Mouse (Mus musculus): Measurements from ENCODE around the gene Lats2. TPM values are rescaled to one million over a fixed set of nuclear protein-coding genes. Genes with fewer than 3 reads are reported as not detected.

Lats2 gene
- polyA plus RNA-seq, 1 experiment: 35.2 TPM

DNA sequence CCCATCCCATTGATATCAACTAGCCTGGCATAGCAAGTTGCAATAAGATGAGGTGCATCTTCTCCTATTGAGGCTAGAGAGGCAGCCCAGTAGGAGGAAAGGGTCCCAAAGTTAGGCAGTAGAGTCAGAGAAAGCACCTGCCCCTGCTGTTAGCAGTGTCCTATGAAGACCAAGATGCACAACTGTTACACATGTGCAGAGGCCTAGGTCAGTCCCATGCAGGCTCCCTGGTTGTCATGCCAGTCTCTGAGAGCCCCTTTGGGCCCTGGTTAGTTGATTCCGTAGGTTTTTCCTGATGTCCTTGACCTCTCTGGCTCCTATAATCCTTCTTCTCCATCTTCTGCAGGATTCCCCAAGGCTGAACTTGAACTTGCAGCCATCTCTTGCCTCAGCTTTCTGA lies 78.7 kb downstream of the Lats2 start:
- Histone ChIP-seq H3K27ac (ENCODE audit: insufficient read depth, low read length) (no peak overlapping the region), H3K4me3 (ENCODE audit: extremely low read depth, insufficient read depth, insufficient read length) (no peak overlapping the region), H3K27me3 (ENCODE audit: control insufficient read depth, insufficient read depth, low read length) (no peaks in the 10 kb centered on the region), H3K36me3 (ENCODE audit: control insufficient read depth, insufficient read depth, low read length) (no peaks in the 10 kb centered on the region), H3K4me1 (ENCODE audit: control insufficient read depth, insufficient read depth, insufficient read length) (no peaks in the 10 kb centered on the region)
- 64% methylated on average over 1 of the region's 1 CpGs for WGBS
- DNase-seq (ENCODE audit: low read depth in 1 of 2, low spot score in 2 of 2): no peak
- TF ChIP-seq CTCF (IDR thresholded peaks at IDR 0.05; ENCODE audit: extremely low read depth, insufficient read depth, insufficient read length, insufficient replicate concordance) (no peak), POLR2A (IDR thresholded peaks at IDR 0.05; ENCODE audit: low read depth, low read length) (no peak)

DNA sequence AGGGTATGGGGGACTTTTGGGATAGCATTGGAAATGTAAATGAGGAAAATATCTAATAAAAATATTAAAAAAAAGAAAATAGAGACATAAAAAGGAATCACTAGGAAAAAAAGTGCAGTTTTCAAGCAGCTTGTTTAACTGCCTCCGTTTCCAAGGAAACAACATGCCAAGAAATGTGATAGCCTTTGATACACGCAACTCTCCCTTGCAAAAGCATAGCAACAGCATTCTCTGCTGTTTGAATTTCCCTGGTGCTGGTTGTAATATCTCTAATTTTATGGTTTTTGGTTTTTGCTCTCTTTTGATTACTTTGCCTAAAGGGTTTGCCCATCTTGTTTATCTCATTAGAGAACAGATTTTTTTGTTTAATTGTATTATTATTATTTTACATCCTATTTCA lies 82.7 kb downstream of the Lats2 start:
- Histone ChIP-seq H3K36me3 (ENCODE audit: control insufficient read depth, insufficient read depth, low read length) (no peaks in the 10 kb centered on the region), H3K4me1 (ENCODE audit: control insufficient read depth, insufficient read depth, insufficient read length) (no peaks in the 10 kb centered on the region), H3K27ac (ENCODE audit: insufficient read depth, low read length) (no peak overlapping the region), H3K4me3 (ENCODE audit: extremely low read depth, insufficient read depth, insufficient read length) (no peak overlapping the region), H3K27me3 (ENCODE audit: control insufficient read depth, insufficient read depth, low read length) (no peaks in the 10 kb centered on the region)
- TF ChIP-seq POLR2A (IDR thresholded peaks at IDR 0.05; ENCODE audit: low read depth, low read length) (no peak), CTCF (IDR thresholded peaks at IDR 0.05; ENCODE audit: extremely low read depth, insufficient read depth, insufficient read length, insufficient replicate concordance) (no peak)
- DNase-seq (ENCODE audit: low read depth in 1 of 2, low spot score in 2 of 2): no peak
- 80% methylated on average over 2 of the region's 2 CpGs for WGBS

DNA sequence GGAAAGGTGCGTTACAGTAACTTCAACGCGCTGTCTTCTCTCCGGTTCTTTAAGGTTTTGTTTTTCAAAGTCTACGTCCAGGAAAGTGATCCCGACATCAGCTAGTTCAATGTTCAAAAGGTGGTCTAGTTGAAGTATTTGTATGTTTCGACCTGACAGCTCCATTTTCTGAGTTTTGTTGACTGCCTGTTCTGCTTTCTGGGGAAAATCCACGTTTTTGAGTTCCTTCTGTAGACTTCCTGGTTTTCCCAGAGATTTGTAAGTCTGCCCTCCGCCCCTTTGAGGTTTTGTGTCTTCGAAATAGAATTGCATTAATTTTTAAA lies 92.6 kb downstream of the Lats2 start:
- no peak for TF ChIP-seq POLR2A (IDR thresholded peaks at IDR 0.05; ENCODE audit: low read depth, low read length)
- no peak for TF ChIP-seq CTCF (IDR thresholded peaks at IDR 0.05; ENCODE audit: extremely low read depth, insufficient read depth, insufficient read length, insufficient replicate concordance)
- no peaks in the 10 kb centered on the region; the same call in none of the 2 replicates for H3K4me1 ChIP-seq (ENCODE audit: control insufficient read depth, insufficient read depth, insufficient read length)
- H3K27ac ChIP-seq (ENCODE audit: insufficient read depth, low read length): peak overlapping the region; percentile 82; the same call in 1 of the 2 replicates
- peak overlapping the region; percentile 87 for H3K4me3 ChIP-seq (ENCODE audit: extremely low read depth, insufficient read depth, insufficient read length)
- WGBS: under 1% methylated on average over 10 of the region's 10 CpGs
- H3K36me3 ChIP-seq (ENCODE audit: control insufficient read depth, insufficient read depth, low read length): no peaks in the 10 kb centered on the region
- no peak for DNase-seq (ENCODE audit: low read depth in 1 of 2, low spot score in 2 of 2)
- no peaks in the 10 kb centered on the region for H3K27me3 ChIP-seq (ENCODE audit: control insufficient read depth, insufficient read depth, low read length)

DNA sequence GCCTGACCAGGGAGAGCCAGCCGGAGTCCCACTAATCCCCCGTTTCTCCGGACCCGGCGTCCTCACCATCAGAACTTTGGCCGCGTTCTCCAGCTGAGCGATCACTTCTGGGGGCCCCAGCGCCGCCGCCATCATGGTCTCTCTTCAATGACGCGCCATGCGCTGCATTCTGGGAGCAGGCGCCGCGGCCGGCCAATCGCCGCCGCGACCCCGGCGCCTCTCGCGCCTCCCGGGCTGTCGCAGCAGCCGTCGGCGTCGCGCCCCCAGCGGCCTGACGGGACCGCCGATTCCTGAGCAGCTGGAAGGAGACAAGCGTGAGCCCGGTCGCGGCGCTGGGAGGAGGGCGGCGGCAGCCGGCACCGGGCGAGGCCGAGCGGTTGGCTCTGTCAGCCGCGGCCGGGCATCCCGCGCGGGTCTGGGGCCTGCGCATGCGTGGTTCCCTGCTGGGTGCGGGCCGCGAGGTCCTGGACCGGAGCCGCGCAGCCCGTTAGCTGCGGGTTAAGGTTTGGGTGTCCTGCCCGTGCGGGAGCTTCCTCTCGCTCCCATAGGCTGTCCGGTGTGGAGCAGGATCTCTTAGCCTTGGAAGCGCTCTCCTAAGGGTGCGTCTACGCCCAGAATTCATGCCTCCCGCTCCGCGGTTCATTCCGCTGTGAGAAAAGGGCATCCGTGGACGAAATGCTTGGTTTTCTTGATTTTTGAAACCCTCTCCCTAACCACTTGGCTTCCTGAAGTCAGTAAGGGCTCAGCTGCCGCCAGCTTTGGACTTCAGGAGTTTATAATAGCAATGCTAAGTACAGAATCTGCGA lies 93.2 kb downstream of the Lats2 start, which contains the start of gene Xpo4:
TSS of gene Xpo4 (minus strand) at position 609 of the 806 bp plus-strand sequence.
- Histone ChIP-seq H3K4me3 (ENCODE audit: extremely low read depth, insufficient read depth, insufficient read length) (peak within 1 kb of the TSS; percentile 87), H3K27me3 (ENCODE audit: control insufficient read depth, insufficient read depth, low read length) (no peaks in the 10 kb centered on the region), H3K4me1 (ENCODE audit: control insufficient read depth, insufficient read depth, insufficient read length) (no peaks in the 10 kb centered on the region; the same call in none of the 2 replicates), H3K27ac (ENCODE audit: insufficient read depth, low read length) (peak within 1 kb of the TSS; percentile 82), H3K36me3 (ENCODE audit: control insufficient read depth, insufficient read depth, low read length) (no peaks in the 10 kb centered on the region)
- DNase-seq (ENCODE audit: low read depth in 1 of 2, low spot score in 2 of 2): peak; percentile 54 to 75
- TF ChIP-seq POLR2A (IDR thresholded peaks at IDR 0.05; ENCODE audit: low read depth, low read length) (peak; percentile 56), CTCF (IDR thresholded peaks at IDR 0.05; ENCODE audit: extremely low read depth, insufficient read depth, insufficient read length, insufficient replicate concordance) (peak; percentile 3; the same call in 1 of the 2 replicates)
- under 1% methylated on average over 73 of the region's 80 CpGs for WGBS

DNA sequence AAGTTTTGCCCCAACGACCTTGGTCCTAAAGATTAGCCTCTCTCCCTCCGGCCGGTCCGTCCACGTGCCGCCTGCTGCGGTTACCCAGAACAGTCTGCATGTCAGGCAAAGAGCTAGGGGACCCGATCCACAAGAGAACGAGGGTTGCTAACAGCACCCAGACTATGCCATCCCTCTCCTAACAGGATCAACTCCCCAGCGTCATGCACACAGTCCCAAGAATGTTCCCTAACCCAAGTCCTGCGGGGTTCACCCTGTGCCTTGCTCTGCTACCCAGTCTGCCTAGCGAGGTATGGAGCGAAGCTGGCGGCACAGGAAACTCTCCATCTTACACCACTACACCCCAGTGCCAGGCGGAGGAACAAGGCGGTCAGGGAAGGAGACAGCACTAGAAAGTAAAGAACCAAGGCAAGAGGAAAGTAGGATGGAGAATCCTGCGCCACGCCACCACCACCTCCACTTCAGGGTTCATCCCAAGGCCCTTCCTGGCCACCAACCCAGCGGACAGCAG lies 93.8 kb downstream of the Lats2 start:
- WGBS: under 1% methylated on average over 19 of the region's 19 CpGs
- Histone ChIP-seq H3K4me3 (ENCODE audit: extremely low read depth, insufficient read depth, insufficient read length) (peak overlapping the region; percentile 87), H3K36me3 (ENCODE audit: control insufficient read depth, insufficient read depth, low read length) (no peaks in the 10 kb centered on the region), H3K27me3 (ENCODE audit: control insufficient read depth, insufficient read depth, low read length) (no peaks in the 10 kb centered on the region), H3K4me1 (ENCODE audit: control insufficient read depth, insufficient read depth, insufficient read length) (no peaks in the 10 kb centered on the region; the same call in none of the 2 replicates), H3K27ac (ENCODE audit: insufficient read depth, low read length) (peak overlapping the region; percentile 82)
- no peak for DNase-seq (ENCODE audit: low read depth in 1 of 2, low spot score in 2 of 2)
- TF ChIP-seq CTCF (IDR thresholded peaks at IDR 0.05; ENCODE audit: extremely low read depth, insufficient read depth, insufficient read length, insufficient replicate concordance): no peak

DNA sequence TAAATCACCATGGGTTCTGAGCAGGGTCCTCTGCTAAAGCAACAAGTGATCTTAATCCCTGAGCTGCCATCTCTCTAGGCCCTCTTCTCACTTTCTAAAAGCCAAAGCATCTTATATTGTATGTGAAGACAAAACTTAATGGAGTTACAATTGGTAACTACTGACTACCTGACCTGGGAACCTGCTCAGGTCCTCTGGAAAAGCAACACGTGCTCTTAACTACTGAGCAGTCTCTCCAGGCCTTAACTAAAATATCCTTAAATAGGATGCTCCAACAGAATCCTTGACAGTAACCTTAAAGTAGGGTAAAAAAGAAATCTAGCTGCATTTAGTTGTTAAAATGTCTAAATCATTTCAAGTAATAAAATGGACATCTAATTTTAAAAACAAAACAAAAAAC lies 94.6 kb downstream of the Lats2 start:
- TF ChIP-seq CTCF (IDR thresholded peaks at IDR 0.05; ENCODE audit: extremely low read depth, insufficient read depth, insufficient read length, insufficient replicate concordance): no peak
- no peak for TF ChIP-seq POLR2A (IDR thresholded peaks at IDR 0.05; ENCODE audit: low read depth, low read length)
- Histone ChIP-seq H3K27me3 (ENCODE audit: control insufficient read depth, insufficient read depth, low read length) (no peaks in the 10 kb centered on the region), H3K27ac (ENCODE audit: insufficient read depth, low read length) (no peak overlapping the region), H3K4me1 (ENCODE audit: control insufficient read depth, insufficient read depth, insufficient read length) (no peaks in the 10 kb centered on the region; the same call in none of the 2 replicates), H3K4me3 (ENCODE audit: extremely low read depth, insufficient read depth, insufficient read length) (no peak overlapping the region), H3K36me3 (ENCODE audit: control insufficient read depth, insufficient read depth, low read length) (no peaks in the 10 kb centered on the region)
- WGBS: 29% methylated on average over 1 of the region's 1 CpGs
- DNase-seq (ENCODE audit: low read depth in 1 of 2, low spot score in 2 of 2): no peak

DNA sequence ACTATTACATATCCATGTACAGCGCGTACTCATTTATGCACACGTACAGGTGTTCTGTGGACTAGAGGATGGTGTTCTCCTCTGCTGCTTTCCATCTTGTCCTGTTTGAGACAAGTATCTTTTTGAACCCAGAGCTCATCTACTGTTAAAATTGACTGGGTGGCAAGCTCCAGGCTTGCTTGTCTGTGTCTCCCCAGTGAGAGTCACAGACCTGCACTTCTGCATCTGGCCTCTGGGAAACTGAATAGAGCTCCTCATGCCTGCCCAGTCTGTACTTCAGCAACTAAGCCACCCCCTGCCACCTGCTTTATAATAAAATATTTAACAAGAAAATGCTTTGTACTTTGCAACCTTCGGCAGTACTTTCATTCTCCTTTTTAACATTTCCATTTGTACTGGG lies 99.9 kb downstream of the Lats2 start:
- no peaks in the 10 kb centered on the region for H3K36me3 ChIP-seq (ENCODE audit: control insufficient read depth, insufficient read depth, low read length)
- H3K4me1 ChIP-seq (ENCODE audit: control insufficient read depth, insufficient read depth, insufficient read length): no peaks in the 10 kb centered on the region
- H3K4me3 ChIP-seq (ENCODE audit: extremely low read depth, insufficient read depth, insufficient read length): no peak overlapping the region
- H3K27ac ChIP-seq (ENCODE audit: insufficient read depth, low read length): no peak overlapping the region
- no peak for TF ChIP-seq CTCF (IDR thresholded peaks at IDR 0.05; ENCODE audit: extremely low read depth, insufficient read depth, insufficient read length, insufficient replicate concordance)
- DNase-seq (ENCODE audit: low read depth in 1 of 2, low spot score in 2 of 2): no peak
- whole genome bisulfite sequencing: 95% methylated on average over 4 of the region's 4 CpGs
- no peaks in the 10 kb centered on the region for H3K27me3 ChIP-seq (ENCODE audit: control insufficient read depth, insufficient read depth, low read length)
